Mouse (Mus musculus): ENCODE measurements around the gene Supt3.

Supt3 gene

DNA sequence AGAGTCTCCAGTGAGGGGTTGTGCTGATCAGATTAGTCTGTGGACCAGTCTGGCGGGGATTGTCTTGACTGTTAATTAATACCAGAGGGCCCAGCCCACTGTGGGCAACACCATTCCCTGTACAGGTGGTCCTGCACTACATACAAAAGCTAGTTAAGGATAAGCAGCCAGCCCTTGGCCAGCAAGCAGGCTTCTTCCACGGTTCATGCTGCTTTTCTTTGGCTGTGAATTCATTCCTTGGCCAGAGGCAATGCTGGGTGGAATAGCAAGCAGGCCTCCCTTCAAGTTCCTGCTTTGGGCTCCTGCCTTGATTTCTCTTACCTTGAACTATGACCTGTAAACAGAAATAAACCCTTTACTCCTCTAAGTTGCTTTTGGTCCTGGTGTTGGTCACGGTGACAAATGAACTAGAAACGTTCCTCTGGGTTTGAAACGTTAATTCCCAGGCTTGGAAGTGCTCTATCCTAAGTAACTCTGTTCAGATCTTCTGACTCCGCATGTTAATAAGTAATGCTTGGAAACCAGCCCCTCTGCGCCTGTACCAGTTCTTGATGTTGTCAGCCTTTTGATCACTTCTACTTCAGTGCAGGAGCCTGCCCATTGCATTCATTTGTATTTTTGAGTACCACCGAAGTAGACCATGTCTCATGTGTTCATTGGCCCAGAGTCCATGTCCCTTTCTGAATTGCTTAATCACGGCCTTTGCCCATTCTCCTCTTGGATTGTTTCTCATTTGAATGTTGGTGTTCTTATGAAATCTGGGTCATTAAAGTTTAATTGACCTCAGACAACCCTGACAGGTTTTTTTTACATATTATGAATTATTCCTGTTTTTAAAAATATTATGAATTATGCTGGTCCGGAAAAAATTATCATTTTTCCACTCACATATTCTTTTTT, 356.8 kb downstream of the Supt3 start:
- no peak for DNase-seq

DNA sequence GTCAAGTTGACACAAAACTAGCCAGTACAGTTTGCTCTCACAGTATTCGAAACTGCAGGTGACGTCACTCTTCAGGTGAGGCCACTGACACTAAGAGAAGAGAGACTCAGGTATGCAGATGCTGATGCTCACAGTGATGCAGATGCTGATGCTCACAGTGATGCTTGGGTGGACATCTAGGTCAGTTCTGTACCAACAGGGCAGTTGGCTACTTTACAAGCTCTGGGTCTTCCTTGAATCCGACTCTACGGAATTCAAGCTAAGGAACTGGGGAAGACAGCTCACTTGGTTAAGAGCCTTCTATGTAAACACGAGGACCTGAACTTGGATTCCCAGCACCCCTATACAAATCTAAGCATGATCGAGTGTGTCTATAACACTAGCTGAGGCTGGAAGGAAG, 359.5 kb downstream of the Supt3 start:
- no peak for DNase-seq

DNA sequence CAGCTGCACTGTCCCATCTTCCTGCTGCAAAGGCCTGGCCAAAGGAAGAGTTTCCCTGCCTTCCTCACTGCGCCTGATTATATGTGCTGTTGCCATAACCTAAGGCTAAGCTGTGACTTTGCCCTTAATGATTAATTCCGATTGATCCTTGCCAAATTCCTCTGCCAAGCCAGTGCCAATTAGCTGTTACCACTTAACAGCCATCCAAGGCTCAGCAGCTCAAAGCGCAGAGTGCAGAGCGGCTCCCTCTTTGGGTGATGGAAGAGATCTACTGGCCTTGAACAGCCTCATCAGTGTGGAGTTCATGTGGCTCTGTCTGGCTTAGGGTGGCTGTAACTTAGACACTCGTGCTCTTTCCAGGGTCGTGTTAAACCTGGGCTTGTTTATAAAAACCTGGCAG, 366.1 kb downstream of the Supt3 start:
- no peak for DNase-seq

DNA sequence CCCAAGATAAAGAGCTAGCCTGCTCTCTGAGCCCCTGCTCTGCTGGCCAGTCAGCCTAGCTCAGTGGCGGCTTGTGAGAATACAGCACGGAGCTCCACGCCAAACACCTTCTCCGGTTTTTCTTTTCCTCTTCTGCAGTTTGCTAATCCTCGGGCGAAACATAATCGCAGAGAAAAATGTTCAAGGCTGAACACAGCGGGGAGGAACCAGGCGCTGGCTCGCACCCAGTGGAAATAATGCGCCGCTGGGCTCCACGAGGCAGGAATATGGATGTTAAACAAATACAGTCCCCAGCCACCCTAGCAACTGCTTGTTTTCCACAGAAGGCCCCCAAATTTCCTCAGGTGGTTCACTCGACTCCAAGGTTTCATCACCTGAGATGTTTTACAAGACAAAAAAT, 367.7 kb downstream of the Supt3 start:
- no peak for DNase-seq

DNA sequence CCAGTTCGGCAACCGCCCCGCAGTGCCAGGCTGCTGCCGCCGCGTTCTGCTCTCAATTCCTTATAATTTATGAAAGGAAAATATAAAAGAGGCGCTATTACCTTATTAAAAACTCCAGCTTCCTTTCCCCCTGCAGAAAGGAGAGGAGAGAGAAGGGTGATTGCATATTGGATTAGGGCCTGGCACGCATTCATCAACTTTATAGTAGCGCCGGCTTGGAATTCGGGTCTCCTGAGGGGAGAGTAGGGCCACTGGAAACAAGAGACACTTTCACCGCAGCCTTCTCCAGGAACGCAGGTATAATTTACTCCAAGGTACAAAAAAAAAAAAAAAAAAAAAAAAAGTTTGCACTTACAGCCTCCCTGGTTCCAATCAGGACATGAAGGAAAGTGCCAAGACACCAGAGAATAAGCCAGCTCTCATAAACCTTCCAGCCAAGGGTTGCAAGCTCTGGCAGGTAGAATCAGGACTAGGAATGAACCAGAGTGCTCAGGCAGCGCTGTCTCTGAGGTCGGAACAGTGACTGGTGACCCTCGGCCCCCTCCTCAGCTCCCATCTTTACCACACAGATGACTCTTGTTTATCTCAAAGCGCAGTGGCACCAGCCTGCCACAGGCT, 374.5 kb downstream of the Supt3 start:
- no peak for DNase-seq

DNA sequence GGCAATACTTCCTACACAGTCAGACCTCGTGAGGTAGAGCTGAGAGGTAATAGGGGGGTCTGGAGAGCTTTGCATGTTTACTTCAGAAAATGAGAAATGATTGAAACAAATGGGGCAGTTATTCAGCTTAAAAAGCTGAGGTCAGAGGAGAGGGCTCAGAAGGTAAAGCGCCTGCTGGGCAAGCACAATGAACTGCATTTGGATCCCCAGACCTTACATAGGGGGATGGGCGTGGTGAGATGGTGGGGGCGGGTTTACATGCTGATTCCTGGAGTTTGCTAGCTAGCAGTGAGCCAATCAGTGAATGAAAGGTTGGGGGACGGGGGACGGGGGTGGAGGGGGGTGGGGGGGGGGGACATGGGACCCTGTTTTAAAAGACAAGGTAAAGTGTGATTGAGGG, 376.8 kb downstream of the Supt3 start:
- no peak for DNase-seq

DNA sequence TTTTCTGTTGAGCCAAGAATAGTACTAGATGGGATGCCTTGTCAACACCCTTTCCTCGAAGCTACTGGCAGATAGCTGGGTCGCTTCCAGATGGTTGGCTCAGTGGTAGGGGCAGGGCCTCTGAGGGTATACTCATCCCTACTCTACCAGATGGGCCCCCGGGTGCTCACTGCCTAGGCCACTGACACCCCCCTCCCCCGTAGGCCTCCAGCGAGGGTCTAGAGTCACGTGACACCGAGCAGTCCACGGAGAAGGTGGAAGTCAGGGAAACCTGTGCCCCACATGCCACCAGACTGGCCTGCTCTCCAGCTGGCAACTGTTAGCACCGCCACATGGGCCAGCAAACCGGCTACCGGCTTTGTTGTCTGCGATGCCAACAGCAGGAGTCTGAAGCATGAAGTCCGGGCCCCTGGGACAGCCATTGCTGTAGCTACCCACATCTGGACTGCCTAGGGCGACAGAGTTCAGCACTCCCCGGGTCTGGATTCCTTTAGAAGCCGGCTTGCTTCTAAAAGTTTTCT, 381.3 kb downstream of the Supt3 start:
- DNase-seq, result no peak

DNA sequence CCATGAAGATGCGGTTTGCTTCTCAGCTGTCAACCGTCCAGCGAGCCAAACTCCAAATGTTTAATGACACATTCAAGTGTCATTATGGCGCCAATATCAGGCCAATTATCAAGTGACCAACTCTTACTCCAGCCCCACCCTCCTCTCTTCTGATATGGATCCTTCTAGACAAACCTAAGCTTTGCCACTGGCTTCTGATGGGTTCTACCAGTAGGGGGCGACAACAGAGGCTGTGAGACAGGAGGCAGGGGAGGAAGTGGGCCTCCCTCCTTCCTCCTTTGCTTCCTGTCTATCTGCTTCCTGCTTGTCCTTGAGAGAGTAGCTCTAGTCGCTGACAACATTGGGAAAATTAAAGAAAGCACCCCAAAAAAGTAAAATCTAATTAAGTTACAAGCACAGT, 383.7 kb downstream of the Supt3 start:
- DNase-seq, result no peak

DNA sequence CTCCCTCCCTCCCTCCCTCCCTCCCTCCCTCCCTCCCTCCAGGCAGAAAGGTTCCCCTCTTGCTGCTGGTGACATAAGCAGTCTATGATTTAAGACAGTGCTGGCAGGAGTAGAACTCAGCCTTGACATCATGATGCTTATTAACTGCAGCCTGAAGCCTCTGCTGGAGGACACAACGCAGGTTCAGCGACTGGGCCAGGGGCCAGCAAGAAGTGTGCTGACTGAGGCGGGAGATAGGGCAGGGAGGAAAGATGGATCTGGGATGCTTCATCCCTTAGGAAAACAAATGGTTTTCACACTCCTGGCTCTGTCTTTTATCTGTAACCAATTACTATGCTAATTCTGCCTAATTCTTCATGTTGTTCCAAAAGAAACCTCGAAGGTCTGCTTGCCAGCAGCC, 388.8 kb downstream of the Supt3 start:
- peak; percentile 19 to 20 for DNase-seq
